ENCODE assay signal across 26 mouse cellular contexts in genomic region chr1:173371586-173371985, GRCm38 (mm10). TPM values are rescaled to one million over a fixed set of nuclear protein-coding genes. Genes with fewer than 3 reads are reported as not detected.
DNase-seq lines count a peak whose midpoint lies in the region; ATAC-seq lines count a peak whose summit lies in the region.
"Had no signal": no experiment of that assay in that cellular context is flagged by ENCODE, and none has a peak within 500 bp of the region (broad histone marks: within the 10 kb centered on the region; RNA-seq: fewer than 3 reads in every experiment).

No protein-coding gene starts in this region.

- H3K27ac ChIP-seq in midbrain, embryonic 11.5 days (ENCODE audit: low read depth, low read length): no peak overlapping the region
- H3K27ac ChIP-seq in midbrain, embryonic 15.5 days: no peak overlapping the region
- no peak overlapping the region for H3K27ac ChIP-seq in forebrain, embryonic 14.5 days (ENCODE audit: low read depth, low read length)
- H3K27ac ChIP-seq: embryonic facial prominence, embryonic 13.5 days; forebrain, embryonic 10.5 days; hindbrain, embryonic 12.5 days; layer of hippocampus, adult 2 months; liver, embryonic 12.5 days; neural tube, embryonic 15.5 days had no signal

- H3K36me3 ChIP-seq in midbrain, embryonic 11.5 days (ENCODE audit: control insufficient read depth, insufficient read depth, low read length): no peaks in the 10 kb centered on the region
- no peaks in the 10 kb centered on the region for H3K36me3 ChIP-seq in midbrain, embryonic 15.5 days (replicated peaks)
- H3K36me3 ChIP-seq in forebrain, embryonic 14.5 days (ENCODE audit: control insufficient read depth, insufficient read depth, low read length): no peaks in the 10 kb centered on the region
- H3K36me3 ChIP-seq: embryonic facial prominence, embryonic 13.5 days; forebrain, embryonic 10.5 days; hindbrain, embryonic 12.5 days; liver, embryonic 12.5 days; neural tube, embryonic 15.5 days had no signal

- no peak overlapping the region for H3K4me2 ChIP-seq in midbrain, embryonic 11.5 days
- H3K4me2 ChIP-seq in midbrain, embryonic 15.5 days: no peak overlapping the region
- H3K4me2 ChIP-seq in forebrain, embryonic 14.5 days (ENCODE audit: low read length): no peak overlapping the region
- H3K4me2 ChIP-seq: embryonic facial prominence, embryonic 13.5 days; heart, embryonic 11.5 days; hindbrain, embryonic 12.5 days; liver, embryonic 12.5 days; neural tube, embryonic 15.5 days had no signal

- H3K9me3 ChIP-seq in midbrain, embryonic 11.5 days (ENCODE audit: control insufficient read depth, low read length): no peaks in the 10 kb centered on the region
- H3K9me3 ChIP-seq in midbrain, embryonic 15.5 days: no peaks in the 10 kb centered on the region
- H3K9me3 ChIP-seq in forebrain, embryonic 14.5 days (replicated peaks; ENCODE audit: control insufficient read depth, low read length): no peaks in the 10 kb centered on the region
- H3K9me3 ChIP-seq: embryonic facial prominence, embryonic 13.5 days; forebrain, embryonic 10.5 days; hindbrain, embryonic 12.5 days; liver, embryonic 12.5 days; megakaryocyte, embryonic 14.5 days; neural tube, embryonic 15.5 days had no signal

- H3K4me3 ChIP-seq in midbrain, embryonic 11.5 days (ENCODE audit: low read depth, low read length): no peak overlapping the region
- no peak overlapping the region for H3K4me3 ChIP-seq in midbrain, embryonic 15.5 days
- no peak overlapping the region for H3K4me3 ChIP-seq in forebrain, embryonic 14.5 days (ENCODE audit: low read depth, low read length)
- H3K4me3 ChIP-seq: embryonic facial prominence, embryonic 13.5 days; forebrain, embryonic 10.5 days; hindbrain, embryonic 12.5 days; layer of hippocampus, adult 2 months; liver, embryonic 12.5 days; megakaryocyte, embryonic 14.5 days; neural tube, embryonic 15.5 days had no signal

- peaks cover 11% of the 10 kb centered on the region; the same call in 1 of the 2 replicates for H3K4me1 ChIP-seq in midbrain, embryonic 11.5 days (ENCODE audit: control insufficient read depth, insufficient read depth, low read length)
- H3K4me1 ChIP-seq in midbrain, embryonic 15.5 days: peaks cover 7% of the 10 kb centered on the region; the same call in 1 of the 2 replicates
- H3K4me1 ChIP-seq in forebrain, embryonic 14.5 days (ENCODE audit: control insufficient read depth, insufficient read depth, low read length): peaks cover 6% of the 10 kb centered on the region; the same call in 1 of the 2 replicates

- peak; percentile 37 for DNase-seq in midbrain, embryonic 11.5 days (ENCODE audit: low spot score, missing footprints)
- peak; percentile 88 for DNase-seq in cerebellum, adult 18-20 months
- DNase-seq in cerebellum, postnatal 10 days: peak; percentile 87 to 89
- DNase-seq in spleen, postnatal 4 days (ENCODE audit: low spot score in 2 of 2): no peak
- no peak for DNase-seq in thymus, adult 18-20 months
- DNase-seq in forebrain, embryonic 14.5 days (ENCODE audit: low spot score): no peak
- DNase-seq: adrenal gland, postnatal 25 days; B cell, adult 2 months; gastrocnemius, postnatal 10 days; heart, postnatal 36 days; kidney, postnatal 25 days; liver, postnatal 0 days; lung, postnatal 4 days; midbrain, embryonic 14.5 days; right cerebral cortex, postnatal 25 days; thymus, postnatal 25 days had no signal

- no peak for ATAC-seq in midbrain, embryonic 11.5 days (ENCODE audit: low FRiP score)
- no peak for ATAC-seq in midbrain, embryonic 15.5 days (replicated peaks)
- no peak for ATAC-seq in forebrain, embryonic 14.5 days
- ATAC-seq: intestine, postnatal 0 days; liver, embryonic 12.5 days; liver, postnatal 0 days had no signal

- H3K9ac ChIP-seq in midbrain, embryonic 11.5 days (ENCODE audit: low read length): no peak overlapping the region
- H3K9ac ChIP-seq in midbrain, embryonic 15.5 days: no peak overlapping the region
- H3K9ac ChIP-seq in forebrain, embryonic 14.5 days (ENCODE audit: low read length): no peak overlapping the region
- H3K9ac ChIP-seq: embryonic facial prominence, embryonic 13.5 days; hindbrain, embryonic 12.5 days; liver, embryonic 12.5 days; liver, postnatal 0 days; neural tube, embryonic 15.5 days had no signal

- H3K27me3 ChIP-seq in midbrain, embryonic 11.5 days (ENCODE audit: control insufficient read depth, insufficient read depth, low read length): no peaks in the 10 kb centered on the region
- no peaks in the 10 kb centered on the region for H3K27me3 ChIP-seq in midbrain, embryonic 15.5 days (replicated peaks)
- H3K27me3 ChIP-seq in forebrain, embryonic 14.5 days (replicated peaks; ENCODE audit: control insufficient read depth, insufficient read depth, low read length): no peaks in the 10 kb centered on the region
- H3K27me3 ChIP-seq: hindbrain, embryonic 12.5 days; neural tube, embryonic 15.5 days had no signal

- WGBS in midbrain, embryonic 11.5 days: 86% methylated on average over 6 of the region's 6 CpGs
- WGBS in midbrain, embryonic 15.5 days: 72% methylated on average over 6 of the region's 6 CpGs
- WGBS in forebrain, embryonic 14.5 days: 72% methylated on average over 6 of the region's 6 CpGs

RNA-seq across cellular contexts. Expression of gene Cadm3, which starts 4.1 kb away (rescaled TPM):
- 19.4 and 22.9 TPM in 2 replicates for polyA plus RNA-seq in midbrain, embryonic 11.5 days (2014; fragmentation: Nextera tagmentation; extraction: Ambion mirVana)
- 76.6 and 83.1 TPM in 2 replicates for polyA plus RNA-seq in midbrain, embryonic 15.5 days (2015; fragmentation: Nextera tagmentation; extraction: Ambion mirVana)
- 59.8 and 77.6 TPM in 2 replicates for polyA plus RNA-seq in forebrain, embryonic 14.5 days (2014; fragmentation: Nextera tagmentation; extraction: Ambion mirVana)

RNA-seq across cellular contexts. Expression of gene Aim2, which starts 20.9 kb away (rescaled TPM):
- 4.1 and 6.6 TPM in 2 replicates for polyA plus RNA-seq in midbrain, embryonic 11.5 days (2014; fragmentation: Nextera tagmentation; extraction: Ambion mirVana)
- polyA plus RNA-seq in midbrain, embryonic 15.5 days (2015; fragmentation: Nextera tagmentation; extraction: Ambion mirVana): 1.5 TPM in 2 replicates
- polyA plus RNA-seq in forebrain, embryonic 14.5 days (2014; fragmentation: Nextera tagmentation; extraction: Ambion mirVana): 2.3 and 4.0 TPM in 2 replicates

RNA-seq across cellular contexts. Expression of gene Ackr1, which starts 38.0 kb away (rescaled TPM):
- 3.5 and 5.4 TPM in 2 replicates for polyA plus RNA-seq in midbrain, embryonic 11.5 days (2014; fragmentation: Nextera tagmentation; extraction: Ambion mirVana)
- 20.2 and 22.4 TPM in 2 replicates for polyA plus RNA-seq in midbrain, embryonic 15.5 days (2015; fragmentation: Nextera tagmentation; extraction: Ambion mirVana)
- 10.5 and 12.0 TPM in 2 replicates for polyA plus RNA-seq in forebrain, embryonic 14.5 days (2014; fragmentation: Nextera tagmentation; extraction: Ambion mirVana)

Comparison
In these comparisons a context has a peak if more than half of its experiments do, and no peak if none do; other contexts are left out.
1. DNase-seq: peak in midbrain, embryonic 11.5 days (single experiment), cerebellum, adult 18-20 months (2 of 2) and cerebellum, postnatal 10 days (2 of 2); none in spleen, postnatal 4 days (0 of 2), thymus, adult 18-20 months (0 of 2) and forebrain, embryonic 14.5 days (single experiment).